Mouse (Mus musculus): Measurements from ENCODE around the gene Olfr1309.
"Not testable (repeated sequence)": the region's sequence is repeated elsewhere in the genome, so short reads cannot be mapped to it uniquely, and the experiment has no call there.

Olfr1309 gene

DNA sequence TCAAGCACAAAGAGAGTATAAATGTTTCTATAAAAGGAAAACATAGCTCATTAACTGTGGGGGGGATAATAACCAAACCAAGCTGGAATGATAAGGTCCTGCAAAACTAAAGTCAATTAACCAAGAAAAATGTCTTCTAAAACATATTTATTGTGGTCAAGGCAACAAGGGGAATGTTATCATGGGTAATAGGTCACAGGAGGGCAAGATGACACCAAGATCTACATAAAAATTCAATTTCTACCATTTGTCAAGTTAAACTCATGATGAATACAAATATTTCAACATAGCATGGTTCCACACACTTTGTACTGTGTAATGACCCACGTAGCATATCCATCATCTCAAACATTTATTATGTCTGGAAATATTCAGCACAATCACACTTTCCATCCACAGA is at the start of gene Olfr1309:
Gene Olfr1309, minus strand, starts transcription at position 101 of the 400 bp plus-strand sequence.
- DNase-seq (ENCODE audit: low read depth, low spot score): no peak

- DNase-seq (ENCODE audit: low read depth, low spot score): not testable (repeated sequence)
Observed at GRCm38 (mm10) chr2:112026971-112027370, 36.9 kb upstream of the Olfr1309 start.

DNA sequence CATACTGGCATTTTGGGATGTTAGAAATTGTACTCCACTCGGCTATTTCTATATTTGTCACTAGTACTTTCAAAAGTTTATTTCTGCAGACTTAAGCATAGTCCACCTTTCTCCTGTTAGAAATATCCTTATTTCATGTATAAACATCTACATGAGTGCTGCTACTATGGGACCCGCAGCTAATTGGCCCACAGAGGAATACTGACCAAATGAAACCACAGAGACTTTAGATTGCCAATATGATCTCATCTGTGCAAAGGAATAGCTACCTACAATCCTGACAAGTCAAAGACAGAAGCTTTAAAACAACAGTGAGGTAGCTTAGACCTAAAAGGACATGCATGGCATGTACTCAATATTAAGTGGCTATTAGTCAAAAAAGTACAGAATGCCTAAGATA is 34.2 kb upstream of the Olfr1309 start, which contains the start of gene Olfr1311:
Gene Olfr1311, minus strand, starts transcription at position 101 of the 400 bp plus-strand sequence.
- DNase-seq (ENCODE audit: low read depth, low spot score): no peak

GRCm38 (mm10) chr2:112014900-112015299 is 24.8 kb upstream of the Olfr1309 start:
- no peak for DNase-seq (ENCODE audit: low read depth, low spot score)

GRCm38 (mm10) chr2:112012608-112013007 is 22.5 kb upstream of the Olfr1309 start, which contains the start of gene Olfr1310:
Gene Olfr1310, minus strand, starts transcription at chr2:112012708.
- DNase-seq (ENCODE audit: low read depth, low spot score): no peak

DNA sequence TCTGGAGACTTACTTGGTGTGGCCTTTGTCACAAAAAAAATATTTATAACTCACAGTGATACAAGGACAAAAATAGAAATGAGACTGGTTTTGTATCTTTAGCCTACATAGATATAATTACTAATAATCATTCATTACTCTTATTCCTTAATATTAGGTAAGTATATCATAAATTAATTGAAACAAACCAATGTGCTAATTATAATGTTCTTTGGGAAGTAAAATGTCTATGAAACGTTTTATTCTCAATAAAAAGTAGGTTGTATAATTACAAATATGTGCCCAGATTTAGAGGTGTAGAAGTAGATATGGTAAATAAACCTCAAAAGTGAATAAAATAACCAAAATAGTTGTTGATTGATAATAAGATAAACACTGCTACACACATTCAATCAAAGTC is 25.2 kb downstream of the Olfr1309 start, which contains the start of gene Olfr1308:
Gene Olfr1308, minus strand, starts transcription at position 101 of the 400 bp plus-strand sequence.
- DNase-seq (ENCODE audit: low read depth, low spot score): no peak

- no peak for DNase-seq (ENCODE audit: low read depth, low spot score)
Observed at GRCm38 (mm10) chr2:111949340-111949739, 40.7 kb downstream of the Olfr1309 start, which contains the start of gene Olfr1307. Gene Olfr1307, minus strand, starts transcription at chr2:111949440.

Measured in retina, postnatal 7 days (tissue).